Comparison of ENCODE assay signal across 8 mouse cellular contexts in genomic region chr11:115747351-115747750, GRCm38 (mm10). TPM values are rescaled to one million over a fixed set of nuclear protein-coding genes. Genes with fewer than 3 reads are reported as not detected.
DNase-seq lines count a peak whose midpoint lies in the region; ATAC-seq and TF ChIP-seq lines count a peak whose summit lies in the region.

No protein-coding gene starts in this region.

- H3K9me3 ChIP-seq in heart, embryonic 14.5 days (ENCODE audit: control insufficient read depth, low read length) = no peaks in the 10 kb centered on the region
- no peaks in the 10 kb centered on the region for H3K9me3 ChIP-seq in embryonic facial prominence, embryonic 11.5 days (replicated peaks; ENCODE audit: control insufficient read depth, low read length)
- H3K9me3 ChIP-seq in intestine, embryonic 16.5 days (ENCODE audit: control insufficient read depth, low read length) = no peaks in the 10 kb centered on the region
- no peaks in the 10 kb centered on the region for H3K9me3 ChIP-seq in neural tube, embryonic 14.5 days (ENCODE audit: control insufficient read depth, low read length)

- H3K9ac ChIP-seq in heart, embryonic 14.5 days (ENCODE audit: low read length) = peak overlapping the region; percentile 56
- no peak overlapping the region for H3K9ac ChIP-seq in embryonic facial prominence, embryonic 11.5 days (replicated peaks; ENCODE audit: low read length)
- H3K9ac ChIP-seq in intestine, embryonic 16.5 days (ENCODE audit: low read depth, low read length) = peak overlapping the region; percentile 8; the same call in 1 of the 2 replicates
- H3K9ac ChIP-seq in neural tube, embryonic 14.5 days (replicated peaks; ENCODE audit: low read depth, low read length) = no peak overlapping the region

- no peak for ATAC-seq in heart, embryonic 14.5 days (ENCODE audit: insufficient number of reproducible peaks, insufficient read depth, low FRiP score, low read depth)
- ATAC-seq in embryonic facial prominence, embryonic 11.5 days (replicated peaks; ENCODE audit: insufficient number of reproducible peaks, low FRiP score, low TSS enrichment, low read depth) = no peak
- no peak for ATAC-seq in intestine, embryonic 16.5 days
- no peak for ATAC-seq in neural tube, embryonic 14.5 days (ENCODE audit: low read depth)

- no peaks in the 10 kb centered on the region for H3K36me3 ChIP-seq in heart, embryonic 14.5 days (ENCODE audit: control insufficient read depth, insufficient read depth, low read length)
- no peaks in the 10 kb centered on the region for H3K36me3 ChIP-seq in embryonic facial prominence, embryonic 11.5 days (replicated peaks; ENCODE audit: control insufficient read depth, insufficient read depth, low read depth, low read length)
- no peaks in the 10 kb centered on the region for H3K36me3 ChIP-seq in intestine, embryonic 16.5 days (ENCODE audit: control insufficient read depth, insufficient read depth, low read length)
- no peaks in the 10 kb centered on the region for H3K36me3 ChIP-seq in neural tube, embryonic 14.5 days (ENCODE audit: control insufficient read depth, insufficient read depth, low read length)

- peak overlapping the region; percentile 17 to 23; a peak in 3 of 4 replicates for H3K4me3 ChIP-seq in heart, embryonic 14.5 days (ENCODE audit: control insufficient read depth in 1 of 2, insufficient read depth in 1 of 2, low read depth in 1 of 2, low read length in 2 of 2)
- H3K4me3 ChIP-seq in embryonic facial prominence, embryonic 11.5 days (ENCODE audit: low read depth, low read length) = no peak overlapping the region
- H3K4me3 ChIP-seq in intestine, embryonic 16.5 days (ENCODE audit: low read length) = no peak overlapping the region
- no peak overlapping the region for H3K4me3 ChIP-seq in neural tube, embryonic 14.5 days (ENCODE audit: low read depth, low read length)
- H3K4me3 ChIP-seq in left cerebral cortex, adult 2 months = no peak overlapping the region

- TF ChIP-seq CTCF in left cerebral cortex, adult 2 months (IDR thresholded peaks at IDR 0.05) = no peak

- peaks cover 2 to 8% of the 10 kb centered on the region in 2 experiments; a peak in 3 of 4 replicates for H3K4me1 ChIP-seq in heart, embryonic 14.5 days (ENCODE audit: control insufficient read depth in 2 of 2, insufficient read depth in 2 of 2, low read length in 2 of 2)
- H3K4me1 ChIP-seq in embryonic facial prominence, embryonic 11.5 days (ENCODE audit: control insufficient read depth, insufficient read depth, low read length) = no peaks in the 10 kb centered on the region
- H3K4me1 ChIP-seq in intestine, embryonic 16.5 days (ENCODE audit: control insufficient read depth, insufficient read depth, low read length) = peaks cover 6% of the 10 kb centered on the region; the same call in 1 of the 2 replicates
- H3K4me1 ChIP-seq in neural tube, embryonic 14.5 days (ENCODE audit: control insufficient read depth, insufficient read depth, low read length) = no peaks in the 10 kb centered on the region

- H3K27ac ChIP-seq in heart, embryonic 14.5 days (replicated peaks in 1 of 2; ENCODE audit: control insufficient read depth in 1 of 2, insufficient read depth in 1 of 2, low read depth in 2 of 2, low read length in 2 of 2) = no peak overlapping the region
- H3K27ac ChIP-seq in embryonic facial prominence, embryonic 11.5 days (replicated peaks; ENCODE audit: low read depth, low read length) = no peak overlapping the region
- H3K27ac ChIP-seq in intestine, embryonic 16.5 days (ENCODE audit: low read length) = no peak overlapping the region
- no peak overlapping the region for H3K27ac ChIP-seq in neural tube, embryonic 14.5 days (ENCODE audit: low read depth, low read length)
- no peak overlapping the region for H3K27ac ChIP-seq in left cerebral cortex, adult 2 months

- H3K27me3 ChIP-seq in heart, embryonic 14.5 days (ENCODE audit: control insufficient read depth, insufficient read depth, low read length) = no peaks in the 10 kb centered on the region
- no peaks in the 10 kb centered on the region for H3K27me3 ChIP-seq in embryonic facial prominence, embryonic 11.5 days (ENCODE audit: control insufficient read depth, insufficient read depth, low read length)
- H3K27me3 ChIP-seq in intestine, embryonic 16.5 days (replicated peaks; ENCODE audit: control insufficient read depth, insufficient read depth, low read length) = no peaks in the 10 kb centered on the region
- no peaks in the 10 kb centered on the region for H3K27me3 ChIP-seq in neural tube, embryonic 14.5 days (ENCODE audit: control insufficient read depth, insufficient read depth, low read length)

- intact Hi-C loops in left cerebral cortex, adult 2 months (cut with DNase I) = no loop called here

- peak overlapping the region; percentile 56 for H3K4me2 ChIP-seq in heart, embryonic 14.5 days (ENCODE audit: low read length)
- peak overlapping the region; percentile 24; the same call in 1 of the 2 replicates for H3K4me2 ChIP-seq in embryonic facial prominence, embryonic 11.5 days (ENCODE audit: low read depth, low read length)
- peak overlapping the region; percentile 30; the same call in 1 of the 2 replicates for H3K4me2 ChIP-seq in intestine, embryonic 16.5 days (ENCODE audit: low read depth, low read length)
- peak overlapping the region; percentile 31; the same call in 1 of the 2 replicates for H3K4me2 ChIP-seq in neural tube, embryonic 14.5 days (ENCODE audit: low read depth, low read length)

- 6% methylated on average over 10 of the region's 15 CpGs for WGBS in heart, embryonic 14.5 days
- WGBS in embryonic facial prominence, embryonic 11.5 days = 11% methylated on average over 15 of the region's 15 CpGs
- whole genome bisulfite sequencing in intestine, embryonic 16.5 days = 10% methylated on average over 10 of the region's 15 CpGs
- WGBS in neural tube, embryonic 14.5 days = 9% methylated on average over 11 of the region's 15 CpGs

- DNase-seq in heart, adult 11 months = no peak
- peak; percentile 13 for DNase-seq in embryonic facial prominence, embryonic 11.5 days (ENCODE audit: low spot score)
- no peak for DNase-seq in left cerebral cortex, adult 2 months (ENCODE audit: extremely low spot score in 1 of 2, low spot score in 2 of 2)
- no peak for DNase-seq in ovary, adult 18-20 months (ENCODE audit: low spot score)
- DNase-seq in gastrocnemius, adult 18-20 months (ENCODE audit: low spot score) = no peak

RNA-seq across cellular contexts. Expression of gene Tmem94, which starts 17.9 kb away (rescaled TPM):
- polyA plus RNA-seq in heart, embryonic 14.5 days (2014; fragmentation: Nextera tagmentation; extraction: Ambion mirVana) = 27.1 and 28.7 TPM in 2 replicates
- polyA plus RNA-seq in embryonic facial prominence, embryonic 11.5 days (2014; fragmentation: Nextera tagmentation; extraction: Ambion mirVana) = 10.3 and 14.6 TPM in 2 replicates
- 19.7 and 21.1 TPM in 2 replicates for polyA plus RNA-seq in intestine, embryonic 16.5 days (2015; fragmentation: Nextera tagmentation; extraction: Ambion mirVana)
- 17.0 and 21.7 TPM in 2 replicates for polyA plus RNA-seq in neural tube, embryonic 14.5 days (2014; fragmentation: Nextera tagmentation; extraction: Ambion mirVana)
- 10 to 100 TPM; 62.3 to 62.7 TPM for total RNA-seq in left cerebral cortex, adult 2 months (2021)
- 10 to 100 TPM; 85.1 to 88.2 TPM for total RNA-seq in gastrocnemius, adult 18-20 months (2021)

RNA-seq across cellular contexts. Expression of gene Grb2, which starts 39.0 kb away (rescaled TPM):
- 59.4 and 63.9 TPM in 2 replicates for polyA plus RNA-seq in heart, embryonic 14.5 days (2014; fragmentation: Nextera tagmentation; extraction: Ambion mirVana)
- polyA plus RNA-seq in embryonic facial prominence, embryonic 11.5 days (2014; fragmentation: Nextera tagmentation; extraction: Ambion mirVana) = 59.0 and 61.8 TPM in 2 replicates
- polyA plus RNA-seq in intestine, embryonic 16.5 days (2015; fragmentation: Nextera tagmentation; extraction: Ambion mirVana) = 67.1 and 73.1 TPM in 2 replicates
- polyA plus RNA-seq in neural tube, embryonic 14.5 days (2014; fragmentation: Nextera tagmentation; extraction: Ambion mirVana) = 115 and 126 TPM in 2 replicates
- 100 to 1,000 TPM; 186 to 196 TPM for total RNA-seq in left cerebral cortex, adult 2 months (2021)
- 10 to 100 TPM; 63.9 to 66.6 TPM for total RNA-seq in gastrocnemius, adult 18-20 months (2021)

Comparison
In these comparisons a context has a peak if more than half of its experiments do, and no peak if none do; other contexts are left out.
1. H3K4me3 ChIP-seq: peak in heart, embryonic 14.5 days (2 of 2); none in embryonic facial prominence, embryonic 11.5 days (single experiment), intestine, embryonic 16.5 days (single experiment), neural tube, embryonic 14.5 days (single experiment) and left cerebral cortex, adult 2 months (single experiment).
2. H3K9ac ChIP-seq: peak in heart, embryonic 14.5 days (single experiment) and intestine, embryonic 16.5 days (single experiment); none in embryonic facial prominence, embryonic 11.5 days (single experiment) and neural tube, embryonic 14.5 days (single experiment).
3. Peak in every context shown above with its lines, with median percentiles within 50 percentile points of each other: H3K4me2 ChIP-seq.